Mouse (Mus musculus) midbrain, embryonic 12.5 days (tissue): Measurements from ENCODE around the gene 4933407L21Rik. TPM values are rescaled to one million over a fixed set of nuclear protein-coding genes. Genes with fewer than 3 reads are reported as not detected.
"Not testable (repeated sequence)": the region's sequence is repeated elsewhere in the genome, so short reads cannot be mapped to it uniquely, and the experiment has no call there.

ENCODE experiments used
- ATAC-seq: fragments of 200-750 bp; cut with Nextera tagmentation; 2 replicates; pipeline ENCODE4 v1.8.0; 2017; ENCODE audit warnings: low read depth, moderate TSS enrichment, moderate library complexity; ENCODE audit not compliant: low FRiP score
- H3K27ac ChIP-seq: fragments of 300-500 bp; sonication (generic); replicated peaks from 2 replicates; pipeline ENCODE4 v1.5.1; 2016; ENCODE audit warnings: mild to moderate bottlenecking
- H3K27me3 ChIP-seq: fragments of 300-500 bp; sonication (generic); 2 replicates; pipeline ENCODE4 v1.6.1; 2016; ENCODE audit warnings: mild to moderate bottlenecking
- H3K36me3 ChIP-seq: fragments of 300-500 bp; sonication (generic); 2 replicates; pipeline ENCODE4 v1.6.1; 2016
- H3K4me1 ChIP-seq: fragments of 300-500 bp; sonication (generic); 2 replicates; pipeline ENCODE4 v1.6.1; 2016
- H3K4me2 ChIP-seq: fragments of 300-500 bp; sonication (generic); replicated peaks from 2 replicates; pipeline ENCODE4 v1.6.1; 2016; ENCODE audit warnings: mild to moderate bottlenecking, moderate library complexity
- H3K4me3 ChIP-seq: fragments of 300-500 bp; sonication (generic); 2 replicates; pipeline ENCODE4 v1.5.1; 2016; ENCODE audit warnings: mild to moderate bottlenecking
- H3K9ac ChIP-seq: fragments of 300-500 bp; sonication (generic); replicated peaks from 2 replicates; pipeline ENCODE4 v1.6.1; 2016; ENCODE audit warnings: mild to moderate bottlenecking, moderate library complexity
- H3K9me3 ChIP-seq: fragments of 300-500 bp; sonication (generic); 2 replicates; pipeline ENCODE4 v1.6.1; 2016; ENCODE audit warnings: mild to moderate bottlenecking
- WGBS: fragments of 180-500 bp; shearing (Covaris S2); methylation state at CpG from one replicate; pipeline ENCODE4 v1.1.7; 2016; 5-methylcytosine and 5-hydroxymethylcytosine counted together
- polyA plus RNA-seq: library from polyadenylated mRNA; unstranded; fragments of >200 nt; fragmentation: Nextera tagmentation; extraction: Ambion mirVana; gene quantifications from 2 replicates; pipeline ENCODE4 v1.2.1, GENCODE M21; 2016

4933407L21Rik gene
- polyA plus RNA-seq, 1 experiment from 2014 or later: 3.0 TPM

- Histone ChIP-seq H3K9me3 (no peaks in the 10 kb centered on the region), H3K27ac (no peak overlapping the region), H3K4me2 (no peak overlapping the region), H3K4me3 (no peak overlapping the region), H3K4me1 (no peaks in the 10 kb centered on the region), H3K27me3 (no peaks in the 10 kb centered on the region), H3K36me3 (no peaks in the 10 kb centered on the region), H3K9ac (no peak overlapping the region)
- no peak for ATAC-seq
- 89% methylated on average over 1 of the region's 1 CpGs for WGBS
Observed at GRCm38 (mm10) chr1:85969081-85969480, 40.8 kb downstream of the 4933407L21Rik start.

DNA sequence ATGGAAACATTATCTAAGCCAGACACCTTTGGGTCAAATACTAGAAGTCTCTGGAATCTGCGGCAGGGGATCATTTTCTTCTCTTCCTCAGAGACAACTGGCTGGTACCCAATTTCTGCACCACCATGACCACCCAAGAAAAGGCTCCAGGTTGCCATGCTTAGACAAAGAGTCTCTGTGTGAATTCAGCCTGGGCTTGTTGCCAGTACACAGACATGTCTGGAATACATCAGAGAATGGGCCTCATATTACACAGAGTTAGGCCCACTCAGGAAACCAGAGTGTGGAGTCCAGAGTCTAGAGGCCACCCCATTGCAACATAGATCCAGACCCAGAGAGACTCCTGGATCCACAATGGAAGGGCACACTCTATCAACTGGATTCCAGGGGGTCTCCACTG lies 41.2 kb downstream of the 4933407L21Rik start:
- WGBS: 78% methylated on average over 1 of the region's 1 CpGs
- H3K9me3 ChIP-seq: no peaks in the 10 kb centered on the region
- H3K9ac ChIP-seq: no peak overlapping the region
- no peak for ATAC-seq
- H3K27me3 ChIP-seq: no peaks in the 10 kb centered on the region
- no peak overlapping the region for H3K27ac ChIP-seq
- H3K4me3 ChIP-seq: no peak overlapping the region
- H3K4me1 ChIP-seq: no peaks in the 10 kb centered on the region
- H3K4me2 ChIP-seq: no peak overlapping the region
- H3K36me3 ChIP-seq: no peaks in the 10 kb centered on the region

GRCm38 (mm10) chr1:85971070-85971469 lies 42.8 kb downstream of the 4933407L21Rik start:
- Histone ChIP-seq H3K36me3 (no peaks in the 10 kb centered on the region), H3K4me3 (no peak overlapping the region), H3K27ac (no peak overlapping the region), H3K4me1 (no peaks in the 10 kb centered on the region), H3K9me3 (no peaks in the 10 kb centered on the region), H3K9ac (no peak overlapping the region), H3K4me2 (no peak overlapping the region), H3K27me3 (no peaks in the 10 kb centered on the region)
- ATAC-seq: no peak
- 93% methylated on average over 3 of the region's 3 CpGs for WGBS

- Histone ChIP-seq H3K4me3 (no peak overlapping the region), H3K27ac (no peak overlapping the region), H3K36me3 (no peaks in the 10 kb centered on the region), H3K4me1 (no peaks in the 10 kb centered on the region), H3K9me3 (no peaks in the 10 kb centered on the region), H3K9ac (no peak overlapping the region), H3K27me3 (no peaks in the 10 kb centered on the region), H3K4me2 (no peak overlapping the region)
- ATAC-seq: no peak
- WGBS: 71% methylated on average over 3 of the region's 3 CpGs
Observed at GRCm38 (mm10) chr1:85972341-85972740, 44.1 kb downstream of the 4933407L21Rik start.

DNA sequence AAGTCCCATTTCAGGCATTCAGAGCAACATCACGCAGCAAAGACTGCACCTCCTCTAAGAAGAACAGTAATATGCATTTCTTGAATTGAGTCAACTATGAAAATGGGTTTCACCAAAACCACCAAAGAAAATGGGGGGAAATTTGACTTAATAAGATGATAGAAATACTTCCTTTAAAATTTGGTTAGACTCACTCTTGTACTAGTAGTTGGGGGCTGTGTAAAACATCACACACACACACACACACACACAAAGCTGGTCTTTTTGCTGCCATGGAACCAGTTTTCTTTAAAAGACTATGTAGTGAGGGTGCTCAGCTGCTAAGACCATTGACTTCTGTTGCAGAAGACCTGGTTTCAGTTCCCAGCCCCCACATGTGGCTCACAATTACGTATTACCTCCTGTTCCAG lies 45.2 kb downstream of the 4933407L21Rik start:
- no peaks in the 10 kb centered on the region for H3K4me1 ChIP-seq
- no peak overlapping the region for H3K9ac ChIP-seq
- no peak overlapping the region for H3K4me3 ChIP-seq
- H3K27ac ChIP-seq: no peak overlapping the region
- no peak for ATAC-seq
- no peak overlapping the region for H3K4me2 ChIP-seq
- no peaks in the 10 kb centered on the region for H3K36me3 ChIP-seq
- H3K9me3 ChIP-seq: no peaks in the 10 kb centered on the region
- 84% methylated on average over 2 of the region's 2 CpGs for WGBS
- no peaks in the 10 kb centered on the region for H3K27me3 ChIP-seq

DNA sequence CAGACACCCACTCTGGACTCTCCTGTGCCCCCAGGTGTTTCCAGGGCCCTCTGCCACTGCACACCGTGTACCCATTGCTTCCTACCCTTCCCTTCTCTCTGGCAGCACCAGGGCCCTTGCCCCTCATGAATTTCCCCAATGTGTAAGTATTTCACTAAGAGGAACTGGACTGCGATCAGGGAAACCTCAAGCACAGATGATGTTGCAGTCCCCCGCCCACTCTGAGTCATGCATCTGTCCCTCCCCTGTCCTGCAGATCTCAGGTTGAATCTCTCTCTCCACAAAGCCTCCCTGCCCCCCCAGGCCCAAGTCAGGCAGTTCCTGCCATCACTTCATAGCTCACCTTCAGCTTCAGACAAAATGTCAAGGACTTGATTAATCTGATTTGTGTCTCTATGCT lies 49.4 kb downstream of the 4933407L21Rik start:
- no peak overlapping the region for H3K4me3 ChIP-seq
- no peaks in the 10 kb centered on the region for H3K36me3 ChIP-seq
- no peak overlapping the region for H3K9ac ChIP-seq
- H3K4me2 ChIP-seq: no peak overlapping the region
- no peaks in the 10 kb centered on the region for H3K4me1 ChIP-seq
- no peak for ATAC-seq
- no peaks in the 10 kb centered on the region for H3K9me3 ChIP-seq
- WGBS: 80% methylated on average over 3 of the region's 3 CpGs
- no peaks in the 10 kb centered on the region for H3K27me3 ChIP-seq
- no peak overlapping the region for H3K27ac ChIP-seq

DNA sequence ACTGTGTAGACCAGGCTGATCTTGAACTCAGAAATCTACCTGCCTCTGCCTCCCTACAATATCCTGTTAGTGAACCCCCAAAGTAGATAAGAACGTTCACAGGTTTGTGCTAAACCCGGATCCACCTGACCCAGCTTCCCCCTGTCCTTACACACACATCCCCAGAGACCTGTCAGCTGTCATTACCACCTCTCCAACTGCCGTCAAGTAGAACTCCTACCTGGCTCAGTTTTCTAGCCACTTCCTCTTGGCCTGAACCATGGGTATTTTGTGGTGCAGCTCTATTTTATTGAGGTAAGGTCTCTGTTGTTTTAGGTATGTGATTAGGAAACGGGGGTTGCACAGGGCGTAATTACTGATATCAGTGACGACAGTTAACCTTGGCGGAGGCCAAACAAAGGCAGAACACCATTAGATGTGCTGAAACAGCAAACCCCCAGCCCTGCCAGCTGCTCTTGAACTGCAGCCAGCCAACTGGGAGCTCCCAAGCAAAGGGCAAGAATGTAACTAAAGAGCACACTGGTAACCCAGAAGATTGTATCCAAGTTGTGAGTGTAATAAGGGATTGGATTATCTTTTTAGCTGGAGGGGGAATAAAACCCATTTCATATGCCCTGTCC lies 53.6 kb downstream of the 4933407L21Rik start:
- no peaks in the 10 kb centered on the region for H3K36me3 ChIP-seq
- H3K4me2 ChIP-seq: no peak overlapping the region
- no peak overlapping the region for H3K4me3 ChIP-seq
- H3K27ac ChIP-seq: no peak overlapping the region
- ATAC-seq: no peak
- H3K27me3 ChIP-seq: no peaks in the 10 kb centered on the region
- no peaks in the 10 kb centered on the region for H3K9me3 ChIP-seq
- 85% methylated on average over 7 of the region's 7 CpGs for WGBS
- no peaks in the 10 kb centered on the region for H3K4me1 ChIP-seq
- no peak overlapping the region for H3K9ac ChIP-seq

GRCm38 (mm10) chr1:85985784-85986183 lies 57.5 kb downstream of the 4933407L21Rik start:
- no peak for ATAC-seq
- no peak overlapping the region for H3K4me3 ChIP-seq
- H3K9me3 ChIP-seq: no peaks in the 10 kb centered on the region
- H3K27me3 ChIP-seq: no peaks in the 10 kb centered on the region
- no peak overlapping the region for H3K27ac ChIP-seq
- 81% methylated on average over 3 of the region's 3 CpGs for WGBS
- no peaks in the 10 kb centered on the region for H3K36me3 ChIP-seq
- no peaks in the 10 kb centered on the region for H3K4me1 ChIP-seq
- H3K4me2 ChIP-seq: no peak overlapping the region
- H3K9ac ChIP-seq: no peak overlapping the region

DNA sequence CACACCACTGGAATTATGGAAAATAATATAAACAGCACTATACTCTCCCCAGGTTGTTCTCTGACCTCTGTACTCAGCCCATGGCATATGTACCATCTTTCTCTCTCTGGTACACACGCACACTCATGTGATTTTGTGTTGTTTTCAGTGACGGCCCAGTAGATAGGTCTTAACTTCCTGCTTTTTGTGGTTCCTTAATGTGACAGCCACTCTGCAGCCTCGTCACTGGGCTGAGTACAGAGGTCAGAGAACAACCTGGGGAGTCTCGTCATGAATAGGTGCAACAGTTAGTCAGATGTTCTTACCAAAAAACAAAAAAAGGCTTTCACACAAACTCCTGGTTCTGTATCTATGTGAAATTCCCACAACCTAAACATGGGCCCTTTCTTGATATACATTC lies 60.1 kb downstream of the 4933407L21Rik start:
- Histone ChIP-seq H3K9me3 (no peaks in the 10 kb centered on the region), H3K27ac (no peak overlapping the region), H3K27me3 (no peaks in the 10 kb centered on the region), H3K36me3 (no peaks in the 10 kb centered on the region), H3K4me2 (no peak overlapping the region), H3K4me3 (no peak overlapping the region), H3K9ac (no peak overlapping the region), H3K4me1 (no peaks in the 10 kb centered on the region)
- WGBS: 80% methylated on average over 4 of the region's 4 CpGs
- no peak for ATAC-seq

DNA sequence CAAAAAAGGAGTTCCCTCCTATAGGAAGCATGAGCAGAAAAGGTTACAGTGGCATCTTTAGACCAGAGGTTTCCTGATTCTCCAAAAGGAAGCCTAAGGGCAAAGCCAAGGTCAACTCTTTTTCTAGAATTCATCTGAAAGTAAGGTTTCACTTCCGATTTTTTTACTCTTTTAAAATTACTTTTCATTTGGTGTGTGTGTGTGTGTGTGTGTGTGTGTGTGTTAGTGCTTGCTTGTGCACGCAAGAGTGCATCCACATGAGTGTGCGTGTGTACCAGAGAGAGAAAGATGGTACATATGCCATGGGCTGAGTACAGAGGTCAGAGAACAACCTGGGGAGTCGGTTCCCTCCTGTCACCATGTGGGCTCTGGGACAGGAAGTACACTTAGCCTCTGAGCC lies 60.6 kb downstream of the 4933407L21Rik start:
- not testable (repeated sequence) for H3K27me3 ChIP-seq, H3K9ac ChIP-seq, ATAC-seq, H3K4me1 ChIP-seq, H3K9me3 ChIP-seq, H3K36me3 ChIP-seq, H3K4me3 ChIP-seq, H3K4me2 ChIP-seq, H3K27ac ChIP-seq
- 88% methylated on average over 4 of the region's 4 CpGs for WGBS

Other genes with a start within 250 kb of the 4933407L21Rik start
- 0.72 and 1.1 TPM in 2 replicates for gene A630001G21Rik, start 149.8 kb upstream of the 4933407L21Rik start, polyA plus RNA-seq
- gene Cab39, start 135.0 kb upstream of the 4933407L21Rik start, polyA plus RNA-seq: 69.2 and 79.9 TPM in 2 replicates
- gene Itm2c, start 34.2 kb upstream of the 4933407L21Rik start, polyA plus RNA-seq: 146 and 163 TPM in 2 replicates
- 0.05 and 0.08 TPM in 2 replicates for gene Gpr55, start 32.5 kb downstream of the 4933407L21Rik start, polyA plus RNA-seq
- 0.17 TPM in 1 of 2 replicates, not detected in the other for gene Spata3, start 88.3 kb downstream of the 4933407L21Rik start, polyA plus RNA-seq
- gene 2810459M11Rik, start 117.4 kb downstream of the 4933407L21Rik start, polyA plus RNA-seq: 0.20 and 0.48 TPM in 2 replicates
- 195 and 207 TPM in 2 replicates for gene Psmd1, start 135.9 kb downstream of the 4933407L21Rik start, polyA plus RNA-seq
- 0.29 and 0.33 TPM in 2 replicates for gene Htr2b, start 183.5 kb downstream of the 4933407L21Rik start, polyA plus RNA-seq
- not detected in 2 replicates for gene Gm21972, start 205.2 kb downstream of the 4933407L21Rik start, polyA plus RNA-seq
- 37.9 and 41.2 TPM in 2 replicates for gene Armc9, start 226.3 kb downstream of the 4933407L21Rik start, polyA plus RNA-seq